Mouse (Mus musculus): Measurements from ENCODE around the gene Cpm.

DNA sequence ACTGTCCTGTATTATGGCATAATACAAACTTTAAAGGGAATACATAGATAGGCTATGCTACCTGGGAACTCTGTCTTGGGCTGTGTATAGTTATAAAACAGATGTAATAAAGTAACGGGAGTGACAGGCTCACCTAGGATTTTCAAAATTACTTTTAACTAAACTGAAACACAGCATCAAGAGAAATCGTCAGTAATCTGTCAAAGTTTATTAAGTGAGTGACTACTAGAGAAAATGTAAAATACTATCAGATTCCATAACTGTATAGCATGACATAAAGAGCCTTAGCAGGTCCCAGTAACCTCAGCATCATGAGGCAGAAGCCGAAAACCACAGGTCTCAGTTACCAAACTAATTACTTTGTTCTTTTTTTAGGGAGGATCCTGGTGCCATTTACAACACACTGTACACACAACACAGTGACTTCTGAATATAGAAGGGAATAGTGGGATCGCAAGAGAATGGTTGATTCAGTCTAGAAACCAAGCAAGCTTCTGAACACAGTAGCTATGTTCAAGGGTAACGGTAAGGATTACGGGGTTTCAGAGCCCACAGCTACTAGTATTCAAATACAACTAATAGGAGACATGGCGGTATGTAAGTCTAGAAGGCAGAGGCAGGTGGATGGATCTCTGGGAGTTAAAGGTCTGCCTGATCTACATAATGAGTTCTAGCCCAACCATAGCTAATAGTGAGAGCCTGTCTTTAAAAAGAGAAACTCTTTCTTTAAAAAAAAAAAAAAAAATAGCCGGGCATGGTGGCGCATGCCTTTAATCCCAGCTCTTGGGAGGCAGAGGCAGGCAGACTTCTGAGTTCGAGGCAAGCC, 69.2 kb downstream of the Cpm start:
- no peak for TF ChIP-seq CTCF (IDR thresholded peaks at IDR 0.05)
- no peak for TF ChIP-seq POLR2A (IDR thresholded peaks at IDR 0.05; ENCODE audit: insufficient read depth, low read depth, low read length)

All from heart, adult 2 months (tissue).